Mouse (Mus musculus) liver, adult 2 months (tissue): ENCODE data around the gene Rprd1b. TPM values are rescaled to one million over a fixed set of nuclear protein-coding genes. Genes with fewer than 3 reads are reported as not detected.

Source experiments
- DNase-seq: peaks from one replicate; pipeline ENCODE4 v3.0.0-alpha.2; 2011; ENCODE audit warnings: low read depth, low spot score; ENCODE audit errors: extremely low read depth
- H3K27ac ChIP-seq: fragments of 200-500 bp; replicated peaks from 2 replicates; pipeline ENCODE4 v1.5.1; 2012; ENCODE audit warnings: low read depth, mild to moderate bottlenecking, control low read depth, inconsistent platforms, low read length; ENCODE audit not compliant: insufficient read depth
- H3K27me3 ChIP-seq: fragments of 200-500 bp; 2 replicates; pipeline ENCODE4 v1.6.1; 2012; ENCODE audit warnings: mild to moderate bottlenecking, moderate library complexity, low read length, inconsistent platforms; ENCODE audit not compliant: control insufficient read depth, insufficient read depth
- H3K36me3 ChIP-seq: fragments of 200-500 bp; 2 replicates; pipeline ENCODE4 v1.6.1; 2012; ENCODE audit warnings: low read length, inconsistent platforms; ENCODE audit not compliant: control insufficient read depth, insufficient read depth
- H3K4me1 ChIP-seq: fragments of 200-500 bp; 2 replicates; pipeline ENCODE4 v1.6.1; 2011; ENCODE audit warnings: low read length; ENCODE audit not compliant: control insufficient read depth, insufficient read depth
- H3K4me3 ChIP-seq: fragments of 200-500 bp; 2 replicates; pipeline ENCODE4 v1.5.1; 2011; ENCODE audit warnings: low read depth, mild to moderate bottlenecking, control low read depth, low read length, moderate library complexity; ENCODE audit not compliant: insufficient read depth
- H3K79me2 ChIP-seq: fragments of 200-500 bp; 2 replicates; pipeline ENCODE4 v1.6.1; 2012; ENCODE audit warnings: inconsistent platforms, mild to moderate bottlenecking, low read length, moderate library complexity; ENCODE audit not compliant: control insufficient read depth, insufficient read depth
- H3K9ac ChIP-seq: fragments of 200-500 bp; 2 replicates; pipeline ENCODE4 v1.6.1; 2012; ENCODE audit warnings: low read depth, mild to moderate bottlenecking, control low read depth, inconsistent platforms, low read length
- CTCF ChIP-seq: fragments of 200-500 bp; IDR thresholded peaks from 2 replicates; pipeline ENCODE4 v1.5.1; 2011; ENCODE audit warnings: low read depth, low read length, control low read depth
- POLR2A ChIP-seq: fragments of 200-500 bp; IDR thresholded peaks from 2 replicates; pipeline ENCODE4 v1.6.1; 2011; ENCODE audit warnings: low read length, control low read depth; ENCODE audit not compliant: insufficient read depth; ENCODE audit errors: extremely low read depth
- WGBS: fragments of 180-500 bp; shearing (Covaris S2); methylation state at CpG from one replicate; pipeline ENCODE4 v1.1.7; 2018; 5-methylcytosine and 5-hydroxymethylcytosine counted together
- polyA plus RNA-seq: library from polyadenylated mRNA; depleted of rRNA; stranded (reverse); fragments of >200 nt; gene quantifications from 2 replicates; pipeline ENCODE4 v1.2.3, GENCODE M21; 2012
- total RNA-seq: library from RNA; depleted of rRNA; stranded (reverse); fragments of >200 nt; gene quantifications from 2 replicates; pipeline ENCODE4 v1.2.3, GENCODE M21; 2014

Gene Rprd1b
- total and polyA plus RNA-seq, 2 experiments = 6.8 to 14.2 TPM

DNA sequence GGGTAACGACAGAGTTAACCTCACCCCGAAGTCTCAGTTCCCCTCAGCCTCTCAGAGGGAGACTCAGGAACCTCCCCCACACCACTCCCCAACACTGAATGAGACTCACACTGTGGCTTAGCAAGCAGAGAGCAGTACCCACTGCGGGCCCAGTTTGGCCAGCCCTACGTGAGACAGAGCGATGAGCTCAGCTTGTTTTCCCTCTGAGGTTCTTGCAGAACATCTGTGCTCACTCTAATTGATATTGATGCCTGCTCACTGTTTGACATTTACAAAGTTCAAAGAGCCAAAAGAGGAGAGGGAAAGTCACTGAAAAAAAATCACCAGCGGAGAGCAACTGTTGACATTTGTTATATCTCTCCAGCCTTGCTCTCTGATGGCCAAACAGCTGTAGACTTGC lies 133.5 kb downstream of the Rprd1b start:
- Histone ChIP-seq H3K79me2 (no peaks in the 10 kb centered on the region), H3K27ac (peak overlapping the region; percentile 35), H3K27me3 (no peaks in the 10 kb centered on the region), H3K4me3 (no peak overlapping the region), H3K36me3 (no peaks in the 10 kb centered on the region), H3K9ac (no peak overlapping the region), H3K4me1 (peaks cover 25% of the 10 kb centered on the region)
- peak; percentile 69 for DNase-seq
- TF ChIP-seq CTCF (no peak), POLR2A (no peak)
- 42% methylated on average over 6 of the region's 6 CpGs for WGBS

DNA sequence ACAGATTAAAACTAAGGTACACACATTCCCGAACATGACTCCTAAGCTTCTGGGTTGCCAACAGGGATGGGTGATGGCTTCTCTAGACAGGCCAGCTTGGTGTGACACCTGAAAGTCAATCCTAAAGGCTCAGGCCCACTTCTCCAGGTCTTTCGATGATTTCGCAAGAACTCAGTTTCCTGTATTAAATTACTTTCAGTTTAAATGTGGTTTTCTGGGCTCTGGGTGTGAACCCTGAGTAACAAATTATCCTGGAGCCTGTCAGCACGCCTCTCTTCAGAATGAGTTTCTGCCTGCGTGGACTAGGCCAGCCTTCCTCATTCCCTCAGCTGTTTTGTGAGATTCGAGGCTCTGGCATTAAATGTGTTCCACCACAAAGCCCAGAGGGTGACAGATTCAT lies 134.7 kb downstream of the Rprd1b start:
- TF ChIP-seq CTCF = no peak
- no peak for TF ChIP-seq POLR2A
- no peak overlapping the region for H3K9ac ChIP-seq
- no peak for DNase-seq
- WGBS = 65% methylated on average over 6 of the region's 6 CpGs
- H3K4me1 ChIP-seq = peaks cover 23% of the 10 kb centered on the region
- no peaks in the 10 kb centered on the region for H3K79me2 ChIP-seq
- no peak overlapping the region for H3K4me3 ChIP-seq
- H3K27ac ChIP-seq = no peak overlapping the region
- no peaks in the 10 kb centered on the region for H3K36me3 ChIP-seq
- H3K27me3 ChIP-seq = no peaks in the 10 kb centered on the region

DNA sequence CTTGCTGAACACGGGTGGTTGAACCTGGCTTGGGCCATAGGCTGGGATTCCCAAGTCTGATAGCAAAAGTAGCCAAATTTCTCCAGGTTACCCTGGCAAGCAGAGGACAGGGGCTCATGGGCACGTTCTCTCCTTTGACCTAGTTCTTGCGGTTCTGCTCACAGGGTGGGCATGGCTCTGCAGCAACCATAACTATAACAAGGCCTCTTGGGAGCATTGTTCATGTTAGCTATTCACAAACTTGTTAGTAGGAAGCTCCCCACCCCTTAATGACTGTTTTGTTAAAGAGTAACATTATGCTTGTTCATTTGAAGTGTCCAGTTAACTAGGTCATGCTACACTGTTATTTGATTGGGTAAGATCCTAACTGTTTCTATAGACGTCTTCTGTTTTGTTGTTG lies 137.5 kb downstream of the Rprd1b start:
- H3K9ac ChIP-seq = no peak overlapping the region
- 45% methylated on average over 4 of the region's 4 CpGs for WGBS
- no peaks in the 10 kb centered on the region for H3K27me3 ChIP-seq
- TF ChIP-seq CTCF = no peak
- TF ChIP-seq POLR2A = no peak
- H3K4me3 ChIP-seq = no peak overlapping the region
- no peak overlapping the region for H3K27ac ChIP-seq
- no peaks in the 10 kb centered on the region for H3K36me3 ChIP-seq
- peaks cover 18% of the 10 kb centered on the region for H3K4me1 ChIP-seq
- no peak for DNase-seq
- no peaks in the 10 kb centered on the region for H3K79me2 ChIP-seq

DNA sequence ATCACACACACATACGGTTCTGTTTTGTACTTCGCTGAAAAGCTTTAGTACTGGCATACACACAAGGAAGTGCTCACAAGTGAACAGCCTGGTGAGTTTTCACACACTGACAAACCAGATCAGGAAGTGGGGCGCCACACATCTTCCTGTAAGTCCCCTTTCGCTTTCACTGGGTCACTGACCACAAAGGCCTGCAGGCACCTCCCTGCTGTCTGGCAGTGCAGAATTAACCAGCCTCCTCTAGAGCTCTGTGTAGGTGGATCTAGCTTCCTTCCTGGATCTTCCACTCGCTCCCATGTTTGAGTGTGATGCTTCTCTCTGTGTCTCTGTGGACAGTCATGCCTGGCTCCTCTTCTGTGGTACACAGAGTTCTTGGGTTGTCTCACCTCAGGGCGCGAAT lies 138.3 kb downstream of the Rprd1b start:
- 74% methylated on average over 7 of the region's 7 CpGs for WGBS
- H3K36me3 ChIP-seq = no peaks in the 10 kb centered on the region
- H3K9ac ChIP-seq = no peak overlapping the region
- no peaks in the 10 kb centered on the region for H3K79me2 ChIP-seq
- TF ChIP-seq POLR2A (no peak), CTCF (no peak)
- no peaks in the 10 kb centered on the region for H3K27me3 ChIP-seq
- peaks cover 14% of the 10 kb centered on the region for H3K4me1 ChIP-seq
- H3K4me3 ChIP-seq = no peak overlapping the region
- peak overlapping the region; percentile 9; the same call in 1 of the 2 replicates for H3K27ac ChIP-seq
- peak; percentile 49 for DNase-seq

DNA sequence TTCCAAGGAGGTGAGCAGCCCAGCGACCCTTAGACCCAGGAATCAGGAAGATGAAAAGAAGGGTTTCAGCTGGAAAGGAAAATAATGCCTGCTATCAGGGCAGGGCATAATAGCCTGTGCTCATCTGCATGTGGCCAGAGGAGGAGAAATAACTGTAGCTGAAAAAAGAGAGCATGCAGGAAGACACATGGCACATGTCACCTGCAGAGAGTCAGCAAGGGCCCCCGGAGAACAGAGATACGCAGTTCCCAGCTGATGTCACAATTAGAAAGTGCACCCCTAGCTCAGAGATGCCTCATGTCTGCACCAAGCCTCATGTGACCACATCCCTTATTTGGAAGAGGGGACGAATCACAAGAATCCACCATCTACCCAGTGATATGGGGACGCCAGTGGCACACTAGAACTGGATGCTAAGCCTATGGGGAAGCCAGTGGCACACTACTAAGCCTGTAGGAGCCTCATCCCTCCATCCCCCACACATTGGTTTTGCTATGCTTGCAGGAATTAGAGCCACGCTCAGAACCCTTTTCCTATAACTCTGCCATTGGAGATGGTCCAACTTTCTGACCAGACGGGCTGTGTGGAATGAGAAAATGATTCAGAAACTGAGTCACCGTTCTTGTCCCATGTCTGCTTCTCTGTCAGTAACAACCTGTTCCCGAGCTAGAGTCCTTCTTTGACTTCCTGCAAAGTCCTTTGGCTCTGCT lies 139.4 kb downstream of the Rprd1b start:
- H3K27ac ChIP-seq = 0 out of 2 replicates have a peak overlapping the region, but pooled peaks have one; percentile 14
- TF ChIP-seq CTCF (no peak), POLR2A (no peak)
- H3K27me3 ChIP-seq = no peaks in the 10 kb centered on the region
- no peaks in the 10 kb centered on the region for H3K79me2 ChIP-seq
- WGBS = 72% methylated on average over 9 of the region's 9 CpGs
- H3K9ac ChIP-seq = no peak overlapping the region
- H3K36me3 ChIP-seq = no peaks in the 10 kb centered on the region
- no peak overlapping the region for H3K4me3 ChIP-seq
- DNase-seq = no peak
- H3K4me1 ChIP-seq = peaks cover 8% of the 10 kb centered on the region; the same call in 1 of the 2 replicates

DNA sequence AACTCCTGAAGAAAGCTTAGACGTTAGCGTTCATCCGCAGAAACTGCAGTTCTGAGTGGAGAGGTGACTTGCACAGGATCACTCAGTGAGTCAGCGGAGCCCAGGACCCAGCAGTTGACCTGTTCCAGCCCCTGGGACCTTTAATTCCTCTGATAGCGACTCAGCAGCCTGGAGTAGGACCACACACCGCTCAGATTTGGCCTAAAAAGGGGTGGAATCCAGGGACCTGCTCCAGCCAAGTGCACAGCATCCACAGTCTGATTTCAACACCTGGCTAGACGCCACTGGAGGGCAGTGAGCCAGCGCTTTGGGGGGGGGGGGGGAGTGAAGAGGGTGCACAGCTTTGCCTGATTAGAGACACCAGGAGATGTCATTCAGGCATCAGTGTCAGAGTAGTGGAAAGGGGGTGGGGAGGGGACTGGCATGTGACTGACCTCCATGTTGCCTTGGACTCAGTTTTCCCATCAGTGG lies 140.5 kb downstream of the Rprd1b start:
- 35% methylated on average over 8 of the region's 8 CpGs for WGBS
- no peak overlapping the region for H3K9ac ChIP-seq
- H3K36me3 ChIP-seq = no peaks in the 10 kb centered on the region
- H3K4me3 ChIP-seq = no peak overlapping the region
- H3K27me3 ChIP-seq = no peaks in the 10 kb centered on the region
- no peak for DNase-seq
- H3K4me1 ChIP-seq = peaks cover 5% of the 10 kb centered on the region; the same call in 1 of the 2 replicates
- H3K79me2 ChIP-seq = no peaks in the 10 kb centered on the region
- no peak overlapping the region for H3K27ac ChIP-seq
- TF ChIP-seq POLR2A (no peak), CTCF (no peak)
